Mouse (Mus musculus) neural tube, embryonic 12.5 days (tissue): Measurements from ENCODE around the gene Hid1. TPM values are rescaled to one million over a fixed set of nuclear protein-coding genes. Genes with fewer than 3 reads are reported as not detected.

Experiments used
- ATAC-seq: fragments of 200-750 bp; cut with Nextera tagmentation; 2 replicates; pipeline ENCODE4 v1.8.0; 2017; ENCODE audit warnings: low read depth, mild to moderate bottlenecking, moderate TSS enrichment, moderate library complexity; ENCODE audit not compliant: low FRiP score
- H3K27ac ChIP-seq: fragments of 300-500 bp; sonication (generic); 2 replicates; pipeline ENCODE4 v1.5.1; 2016
- H3K27me3 ChIP-seq: fragments of 300-500 bp; sonication (generic); replicated peaks from 2 replicates; pipeline ENCODE4 v1.6.1; 2016; ENCODE audit warnings: mild to moderate bottlenecking
- H3K36me3 ChIP-seq: fragments of 300-500 bp; sonication (generic); 2 replicates; pipeline ENCODE4 v1.6.1; 2016; ENCODE audit warnings: mild to moderate bottlenecking
- H3K4me1 ChIP-seq: fragments of 300-500 bp; sonication (generic); 2 replicates; pipeline ENCODE4 v1.6.1; 2016
- H3K4me2 ChIP-seq: fragments of 300-500 bp; sonication (generic); replicated peaks from 2 replicates; pipeline ENCODE4 v1.6.1; 2016; ENCODE audit warnings: mild to moderate bottlenecking
- H3K4me3 ChIP-seq: fragments of 300-500 bp; sonication (generic); 2 replicates; pipeline ENCODE4 v1.5.1; 2016
- H3K9ac ChIP-seq: fragments of 300-500 bp; sonication (generic); 2 replicates; pipeline ENCODE4 v1.6.1; 2016; ENCODE audit warnings: mild to moderate bottlenecking
- H3K9me3 ChIP-seq: fragments of 300-500 bp; sonication (generic); 2 replicates; pipeline ENCODE4 v1.6.1; 2016; ENCODE audit warnings: mild to moderate bottlenecking
- WGBS: fragments of 180-500 bp; shearing (Covaris S2); methylation state at CpG from one replicate; pipeline ENCODE4 v1.1.7; 2016; 5-methylcytosine and 5-hydroxymethylcytosine counted together
- polyA plus RNA-seq: library from polyadenylated mRNA; unstranded; fragments of >200 nt; fragmentation: Nextera tagmentation; extraction: Ambion mirVana; gene quantifications from 2 replicates; pipeline ENCODE4 v1.2.1, GENCODE M21; 2016

The Hid1 gene
- polyA plus RNA-seq, 1 experiment from 2014 or later = 30.3 TPM

- WGBS = 43% methylated on average over 2 of the region's 2 CpGs
- Histone ChIP-seq H3K36me3 (no peaks in the 10 kb centered on the region), H3K9ac (no peak overlapping the region), H3K27ac (no peak overlapping the region), H3K9me3 (no peaks in the 10 kb centered on the region), H3K4me3 (no peak overlapping the region), H3K27me3 (peaks cover 30% of the 10 kb centered on the region), H3K4me2 (no peak overlapping the region), H3K4me1 (peaks cover 8% of the 10 kb centered on the region)
- ATAC-seq = no peak
Measured at GRCm38 (mm10) chr11:115372737-115373136, 5.2 kb upstream of the Hid1 start.

- H3K9ac ChIP-seq = no peak overlapping the region
- no peak for ATAC-seq
- no peaks in the 10 kb centered on the region for H3K9me3 ChIP-seq
- no peak overlapping the region for H3K4me3 ChIP-seq
- no peak overlapping the region for H3K4me2 ChIP-seq
- H3K4me1 ChIP-seq = peaks cover 16% of the 10 kb centered on the region
- H3K36me3 ChIP-seq = no peaks in the 10 kb centered on the region
- H3K27me3 ChIP-seq = peaks cover 30% of the 10 kb centered on the region
- 70% methylated on average over 1 of the region's 1 CpGs for WGBS
- no peak overlapping the region for H3K27ac ChIP-seq
Measured at GRCm38 (mm10) chr11:115372015-115372414, 4.5 kb upstream of the Hid1 start.

GRCm38 (mm10) chr11:115371354-115371753 lies 3.8 kb upstream of the Hid1 start:
- Histone ChIP-seq H3K9me3 (no peaks in the 10 kb centered on the region), H3K27me3 (peaks cover 32% of the 10 kb centered on the region), H3K9ac (no peak overlapping the region), H3K4me3 (no peak overlapping the region), H3K4me2 (no peak overlapping the region), H3K36me3 (no peaks in the 10 kb centered on the region), H3K4me1 (peaks cover 22% of the 10 kb centered on the region), H3K27ac (no peak overlapping the region)
- 43% methylated on average over 8 of the region's 8 CpGs for WGBS
- no peak for ATAC-seq

GRCm38 (mm10) chr11:115370368-115370767 lies 2.8 kb upstream of the Hid1 start:
- H3K4me2 ChIP-seq = no peak overlapping the region
- peaks cover 28% of the 10 kb centered on the region for H3K4me1 ChIP-seq
- peaks cover 33% of the 10 kb centered on the region for H3K27me3 ChIP-seq
- H3K36me3 ChIP-seq = no peaks in the 10 kb centered on the region
- H3K9ac ChIP-seq = no peak overlapping the region
- no peak overlapping the region for H3K4me3 ChIP-seq
- H3K9me3 ChIP-seq = no peaks in the 10 kb centered on the region
- no peak overlapping the region for H3K27ac ChIP-seq
- WGBS = 49% methylated on average over 7 of the region's 7 CpGs
- ATAC-seq = no peak

GRCm38 (mm10) chr11:115366706-115367394 lies 706 bp downstream of the Hid1 start:
- peak overlapping the region; percentile 93 for H3K4me2 ChIP-seq
- peak; percentile 76 for ATAC-seq
- 1% methylated on average over 28 of the region's 28 CpGs for WGBS

GRCm38 (mm10) chr11:115366039-115366705 lies 1.4 kb downstream of the Hid1 start:
- Histone ChIP-seq H3K36me3 (no peaks in the 10 kb centered on the region), H3K9ac (peak overlapping the region; percentile 77), H3K4me3 (peak overlapping the region; percentile 62), H3K4me1 (peaks cover 20% of the 10 kb centered on the region), H3K27me3 (peaks cover 22% of the 10 kb centered on the region; the same call in 1 of the 2 replicates), H3K9me3 (no peaks in the 10 kb centered on the region), H3K27ac (no peak overlapping the region), H3K4me2 (peak overlapping the region; percentile 93)
- 0 out of 2 replicates have a peak, but pooled peaks have one; percentile 9 for ATAC-seq
- 52% methylated on average over 7 of the region's 7 CpGs for WGBS

More at GRCm38 (mm10) chr11:115366706-115367394, 706 bp downstream of the Hid1 start:
- H3K27ac ChIP-seq = peak overlapping the region; percentile 68; the same call in 1 of the 2 replicates
- H3K27me3 ChIP-seq = peaks cover 22% of the 10 kb centered on the region; the same call in 1 of the 2 replicates
- H3K9ac ChIP-seq = peak overlapping the region; percentile 77
- H3K4me3 ChIP-seq = peak overlapping the region; percentile 62
- H3K4me1 ChIP-seq = peaks cover 20% of the 10 kb centered on the region
- H3K36me3 ChIP-seq = no peaks in the 10 kb centered on the region
- no peaks in the 10 kb centered on the region for H3K9me3 ChIP-seq

GRCm38 (mm10) chr11:115364136-115364535 lies 3.4 kb downstream of the Hid1 start:
- Histone ChIP-seq H3K27me3 (peaks cover 28% of the 10 kb centered on the region), H3K4me1 (peaks cover 27% of the 10 kb centered on the region), H3K4me2 (0 out of 2 replicates have a peak overlapping the region, but pooled peaks have one; percentile 7), H3K36me3 (no peaks in the 10 kb centered on the region), H3K27ac (no peak overlapping the region), H3K9me3 (no peaks in the 10 kb centered on the region), H3K9ac (no peak overlapping the region), H3K4me3 (no peak overlapping the region)
- WGBS = 83% methylated on average over 3 of the region's 3 CpGs
- no peak for ATAC-seq

- Histone ChIP-seq H3K4me3 (no peak overlapping the region), H3K4me2 (peak overlapping the region; percentile 20; the same call in 1 of the 2 replicates), H3K9ac (0 out of 2 replicates have a peak overlapping the region, but pooled peaks have one; percentile 5), H3K27me3 (peaks cover 25% of the 10 kb centered on the region; the same call in 1 of the 2 replicates), H3K36me3 (peaks cover 13% of the 10 kb centered on the region), H3K9me3 (no peaks in the 10 kb centered on the region), H3K27ac (no peak overlapping the region), H3K4me1 (peaks cover 12% of the 10 kb centered on the region)
- WGBS = 61% methylated on average over 6 of the region's 6 CpGs
- ATAC-seq = no peak
Measured at GRCm38 (mm10) chr11:115359726-115360125, 7.8 kb downstream of the Hid1 start.

GRCm38 (mm10) chr11:115359293-115359692 lies 8.3 kb downstream of the Hid1 start:
- Histone ChIP-seq H3K4me3 (no peak overlapping the region), H3K9ac (0 out of 2 replicates have a peak overlapping the region, but pooled peaks have one; percentile 5), H3K9me3 (no peaks in the 10 kb centered on the region), H3K27ac (no peak overlapping the region), H3K4me1 (peaks cover 12% of the 10 kb centered on the region), H3K27me3 (peaks cover 25% of the 10 kb centered on the region; the same call in 1 of the 2 replicates), H3K36me3 (peaks cover 13% of the 10 kb centered on the region), H3K4me2 (peak overlapping the region; percentile 20)
- 36% methylated on average over 3 of the region's 3 CpGs for WGBS
- peak; percentile 58; the same call in 1 of the 2 replicates for ATAC-seq

GRCm38 (mm10) chr11:115358468-115358867 lies 9.1 kb downstream of the Hid1 start:
- Histone ChIP-seq H3K4me2 (no peak overlapping the region), H3K9me3 (no peaks in the 10 kb centered on the region), H3K27me3 (peaks cover 25% of the 10 kb centered on the region; the same call in 1 of the 2 replicates), H3K9ac (0 out of 2 replicates have a peak overlapping the region, but pooled peaks have one; percentile 5), H3K27ac (no peak overlapping the region), H3K4me1 (peaks cover 12% of the 10 kb centered on the region), H3K36me3 (peaks cover 13% of the 10 kb centered on the region), H3K4me3 (no peak overlapping the region)
- no peak for ATAC-seq
- WGBS = 18% methylated on average over 5 of the region's 5 CpGs

- Histone ChIP-seq H3K36me3 (peaks cover 33% of the 10 kb centered on the region), H3K27ac (no peak overlapping the region), H3K4me2 (no peak overlapping the region), H3K4me3 (no peak overlapping the region), H3K9ac (no peak overlapping the region), H3K27me3 (peaks cover 28% of the 10 kb centered on the region), H3K9me3 (no peaks in the 10 kb centered on the region), H3K4me1 (peaks cover 6% of the 10 kb centered on the region)
- WGBS = 7% methylated on average over 8 of the region's 8 CpGs
- ATAC-seq = no peak
Measured at GRCm38 (mm10) chr11:115354183-115354582, 13.4 kb downstream of the Hid1 start.

- ATAC-seq = no peak
- Histone ChIP-seq H3K9me3 (no peaks in the 10 kb centered on the region), H3K9ac (no peak overlapping the region), H3K4me2 (no peak overlapping the region), H3K4me1 (no peaks in the 10 kb centered on the region), H3K4me3 (no peak overlapping the region), H3K36me3 (peaks cover 41% of the 10 kb centered on the region), H3K27ac (no peak overlapping the region), H3K27me3 (peaks cover 28% of the 10 kb centered on the region)
- 89% methylated on average over 5 of the region's 5 CpGs for WGBS
Measured at GRCm38 (mm10) chr11:115353375-115353774, 14.2 kb downstream of the Hid1 start.
